Mouse (Mus musculus) kidney, adult 2 months (tissue): ENCODE data around the gene Cby3.

Experiments
- CTCF ChIP-seq: fragments of 200-500 bp; conservative IDR thresholded peaks from 2 replicates; pipeline ENCODE4 v1.5.1; 2011; ENCODE audit warnings: low read depth, mild to moderate bottlenecking, control low read depth, low read length, moderate library complexity, mixed read lengths; ENCODE audit not compliant: insufficient read depth, insufficient read length
- POLR2A ChIP-seq: fragments of 200-500 bp; IDR thresholded peaks from one replicate; pipeline ENCODE4 v1.6.1; 2011; ENCODE audit warnings: low read depth, low read length, control low read depth

DNA sequence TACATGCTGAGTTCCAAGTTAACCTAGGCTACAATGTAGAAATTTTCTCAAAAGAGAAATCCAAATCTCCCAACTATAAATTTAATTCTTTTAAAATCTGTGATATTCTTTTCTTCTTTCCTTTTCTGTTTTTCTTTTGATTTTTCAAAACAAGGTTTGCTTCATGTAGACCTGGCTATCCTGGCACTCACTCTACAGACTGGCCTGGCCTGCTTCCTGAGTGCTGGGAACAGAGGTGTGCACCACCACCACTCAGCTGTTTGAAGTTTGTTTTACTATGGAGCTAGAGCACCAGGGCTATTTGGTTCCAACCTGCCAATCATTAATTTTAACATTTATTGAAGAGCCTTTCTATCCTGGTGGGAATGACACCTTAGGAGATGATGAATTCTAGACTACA lies 18.8 kb downstream of the Cby3 start:
- no peak for TF ChIP-seq CTCF
- no peak for TF ChIP-seq POLR2A
